Mouse (Mus musculus) MEL (cell line): Measurements from ENCODE around the gene Slc16a6.

Experiments used
- CTCF ChIP-seq, 3 experiments: IDR thresholded peaks in 2 of 3; conservative IDR thresholded peaks in 1 of 3; 2 replicates each; pipeline ENCODE4 v1.5.1; 2011 to 2012; ENCODE audit warnings: low read length in 3 of 3, low read depth in 2 of 3, mild to moderate bottlenecking in 2 of 3, improper control_type of control experiment in 1 of 3, inconsistent platforms in 1 of 3, mixed read lengths in 1 of 3, moderate library complexity in 1 of 3; ENCODE audit not compliant: control insufficient read depth in 1 of 3, insufficient read depth in 1 of 3, poor library complexity in 1 of 3, severe bottlenecking in 1 of 3
- POLR2A ChIP-seq, 2 experiments: IDR thresholded peaks; 2 replicates each; pipeline ENCODE4 v1.6.1; 2011 to 2012; ENCODE audit warnings: low read length in 2 of 2, mild to moderate bottlenecking in 2 of 2, control low read depth in 1 of 2, improper control_type of control experiment in 1 of 2, low read depth in 1 of 2, moderate library complexity in 1 of 2; ENCODE audit not compliant: control insufficient read depth in 1 of 2, insufficient read depth in 1 of 2, poor library complexity in 1 of 2
- TCF12 ChIP-seq: IDR thresholded peaks from 2 replicates; pipeline ENCODE4 v1.6.1; 2014; ENCODE audit warnings: low read depth, mild to moderate bottlenecking, inconsistent platforms, low read length, improper control_type of control experiment, moderate library complexity

DNA sequence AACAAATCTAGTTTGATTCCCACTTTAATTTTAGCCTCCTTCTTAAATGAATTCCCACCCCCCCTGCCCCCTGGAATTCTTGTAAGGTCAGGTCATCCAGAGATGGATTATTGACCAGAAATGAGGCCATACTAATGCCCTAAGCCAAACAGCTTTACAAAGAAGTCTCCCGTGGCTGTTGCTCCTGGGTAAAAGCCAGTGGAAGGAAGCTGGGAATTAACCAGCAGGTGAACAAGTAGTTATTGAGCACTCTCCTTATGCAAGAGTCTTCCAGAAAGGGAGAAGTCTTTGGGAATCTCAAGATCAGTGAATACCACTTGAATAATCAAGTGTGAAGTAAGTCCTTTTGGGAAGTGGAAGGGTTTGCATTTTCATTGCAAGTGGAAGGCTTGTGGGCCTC, 13.7 kb upstream of the Slc16a6 start:
- no peak for TF ChIP-seq CTCF (IDR thresholded peaks at IDR 0.05 in 2 of 3, conservative IDR thresholded peaks at IDR 0.05 in 1 of 3; ENCODE audit: control insufficient read depth in 1 of 3, insufficient read depth in 1 of 3, low read depth in 2 of 3, low read length in 3 of 3, poor library complexity in 1 of 3, severe bottlenecking in 1 of 3)
- no peak for TF ChIP-seq POLR2A (IDR thresholded peaks at IDR 0.05; ENCODE audit: control insufficient read depth in 1 of 2, insufficient read depth in 1 of 2, low read depth in 1 of 2, low read length in 2 of 2, poor library complexity in 1 of 2)
- TF ChIP-seq TCF12, result no peak
